Mouse (Mus musculus) intestine, embryonic 14.5 days (tissue): ENCODE measurements around the gene Lcat. TPM values are rescaled to one million over a fixed set of nuclear protein-coding genes. Genes with fewer than 3 reads are reported as not detected.

ENCODE experiments used
- ATAC-seq: fragments of 200-750 bp; cut with Nextera tagmentation; replicated peaks from 2 replicates; pipeline ENCODE4 v1.8.0; 2017; ENCODE audit warnings: low read depth, moderate number of reproducible peaks, moderate TSS enrichment, moderate library complexity; ENCODE audit not compliant: low FRiP score, low TSS enrichment
- DNase-seq: peaks from one replicate; pipeline ENCODE4 v3.0.0-alpha.2; 2018; ENCODE audit warnings: low spot score
- H3K27ac ChIP-seq: fragments of 300-500 bp; sonication (generic); 2 replicates; pipeline ENCODE4 v1.5.1; 2014; ENCODE audit warnings: low read depth, mild to moderate bottlenecking, control low read depth
- H3K27me3 ChIP-seq: fragments of 300-500 bp; sonication (generic); replicated peaks from 2 replicates; pipeline ENCODE4 v1.6.1; 2014; ENCODE audit warnings: low read length, control low read depth; ENCODE audit not compliant: control insufficient read depth, insufficient read depth
- H3K36me3 ChIP-seq: fragments of 300-500 bp; sonication (generic); 2 replicates; pipeline ENCODE4 v1.6.1; 2014; ENCODE audit warnings: low read length, control low read depth; ENCODE audit not compliant: control insufficient read depth, insufficient read depth
- H3K4me1 ChIP-seq: fragments of 300-500 bp; sonication (generic); replicated peaks from 2 replicates; pipeline ENCODE4 v1.6.1; 2014; ENCODE audit warnings: low read length, control low read depth, mixed read lengths; ENCODE audit not compliant: control insufficient read depth, insufficient read depth
- H3K4me2 ChIP-seq: fragments of 300-500 bp; sonication (generic); 2 replicates; pipeline ENCODE4 v1.6.1; 2014; ENCODE audit warnings: low read length
- H3K4me3 ChIP-seq: fragments of 300-500 bp; sonication (generic); 2 replicates; pipeline ENCODE4 v1.5.1; 2014; ENCODE audit warnings: low read depth, low read length, control low read depth, mixed read lengths
- H3K9ac ChIP-seq: fragments of 300-500 bp; sonication (generic); 2 replicates; pipeline ENCODE4 v1.6.1; 2014; ENCODE audit warnings: mild to moderate bottlenecking, low read length
- H3K9me3 ChIP-seq: fragments of 300-500 bp; sonication (generic); 2 replicates; pipeline ENCODE4 v1.6.1; 2016; ENCODE audit warnings: low read length, control low read depth; ENCODE audit not compliant: control insufficient read depth
- WGBS: fragments of 180-500 bp; shearing (Covaris S2); extraction: QIAGEN DNeasy Blood & Tissue Kit; methylation state at CpG from one replicate; pipeline ENCODE4 v1.1.7; 2014; 5-methylcytosine and 5-hydroxymethylcytosine counted together
- polyA plus RNA-seq: library from polyadenylated mRNA; unstranded; fragments of >200 nt; fragmentation: Nextera tagmentation; extraction: Ambion mirVana; gene quantifications from 2 replicates; pipeline ENCODE4 v1.2.1, GENCODE M21; 2014

Lcat gene
- polyA plus RNA-seq, 1 experiment from 2014 or later = 1.2 TPM

DNA sequence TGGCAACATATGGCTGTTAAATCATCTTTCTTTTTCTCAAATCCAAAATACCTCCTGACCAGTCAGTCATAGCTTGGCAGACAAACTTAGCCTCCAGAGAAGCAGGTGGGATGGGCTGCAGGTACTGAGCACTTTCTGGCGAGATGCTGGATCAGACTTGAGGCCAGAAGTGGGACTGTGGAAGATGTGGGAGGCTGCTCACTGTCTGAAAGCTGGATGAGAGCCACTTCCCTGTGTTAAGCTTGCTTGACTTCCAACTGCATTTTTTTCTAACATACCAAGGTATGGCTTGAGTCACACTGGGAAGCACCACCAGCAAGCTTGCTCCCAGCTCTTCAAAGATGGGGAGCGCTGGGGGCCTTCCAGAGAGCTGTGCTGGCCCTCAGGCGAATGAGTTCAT lies 18.1 kb downstream of the Lcat start:
- 70% methylated on average over 3 of the region's 3 CpGs for WGBS
- no peaks in the 10 kb centered on the region for H3K4me1 ChIP-seq

GRCm38 (mm10) chr8:105919390-105919789 lies 23.8 kb downstream of the Lcat start:
- Histone ChIP-seq H3K4me1 (no peaks in the 10 kb centered on the region), H3K9ac (no peak overlapping the region), H3K27ac (no peak overlapping the region), H3K9me3 (no peaks in the 10 kb centered on the region), H3K36me3 (peaks cover 30% of the 10 kb centered on the region), H3K4me3 (no peak overlapping the region), H3K27me3 (no peaks in the 10 kb centered on the region), H3K4me2 (no peak overlapping the region)
- 88% methylated on average over 3 of the region's 3 CpGs for WGBS
- ATAC-seq (no peak), DNase-seq (no peak)

More for the DNA sequence above, 18.1 kb downstream of the Lcat start:
- H3K9ac ChIP-seq = no peak overlapping the region
- ATAC-seq (no peak), DNase-seq (no peak)
- no peaks in the 10 kb centered on the region for H3K9me3 ChIP-seq
- no peak overlapping the region for H3K27ac ChIP-seq
- peaks cover 25% of the 10 kb centered on the region for H3K36me3 ChIP-seq
- no peak overlapping the region for H3K4me2 ChIP-seq
- no peaks in the 10 kb centered on the region for H3K27me3 ChIP-seq
- H3K4me3 ChIP-seq = no peak overlapping the region

GRCm38 (mm10) chr8:105900941-105901616 lies 42.1 kb downstream of the Lcat start:
- Histone ChIP-seq H3K27ac (peak overlapping the region; percentile 81), H3K27me3 (no peaks in the 10 kb centered on the region), H3K9me3 (no peaks in the 10 kb centered on the region), H3K36me3 (0 out of 2 replicates have a peak, but pooled peaks cover 3% of the 10 kb centered on the region), H3K4me1 (peaks cover 8% of the 10 kb centered on the region), H3K9ac (peak overlapping the region; percentile 86), H3K4me2 (peak overlapping the region; percentile 70), H3K4me3 (peak overlapping the region; percentile 76)
- 29% methylated on average over 16 of the region's 16 CpGs for WGBS
- DNase-seq (no peak), ATAC-seq (no peak)

- peak within 1 kb of the TSS; percentile 76 for H3K4me3 ChIP-seq
- peak within 1 kb of the TSS; percentile 81 for H3K27ac ChIP-seq
- ATAC-seq (peak; percentile 92), DNase-seq (peak; percentile 97)
- peak within 1 kb of the TSS; percentile 86 for H3K9ac ChIP-seq
- H3K36me3 ChIP-seq = 0 out of 2 replicates have a peak, but pooled peaks cover 3% of the 10 kb centered on the region
- peak within 1 kb of the TSS; percentile 70 for H3K4me2 ChIP-seq
- peaks cover 8% of the 10 kb centered on the region for H3K4me1 ChIP-seq
- H3K27me3 ChIP-seq = no peaks in the 10 kb centered on the region
- under 1% methylated on average over 67 of the region's 68 CpGs for WGBS
- H3K9me3 ChIP-seq = no peaks in the 10 kb centered on the region
These were observed 42.8 kb downstream of the Lcat start, which contains the start of gene Pskh1 for GRCm38 (mm10) chr8:105900180-105900940. TSS of gene Pskh1 (plus strand) at chr8:105900441.

DNA sequence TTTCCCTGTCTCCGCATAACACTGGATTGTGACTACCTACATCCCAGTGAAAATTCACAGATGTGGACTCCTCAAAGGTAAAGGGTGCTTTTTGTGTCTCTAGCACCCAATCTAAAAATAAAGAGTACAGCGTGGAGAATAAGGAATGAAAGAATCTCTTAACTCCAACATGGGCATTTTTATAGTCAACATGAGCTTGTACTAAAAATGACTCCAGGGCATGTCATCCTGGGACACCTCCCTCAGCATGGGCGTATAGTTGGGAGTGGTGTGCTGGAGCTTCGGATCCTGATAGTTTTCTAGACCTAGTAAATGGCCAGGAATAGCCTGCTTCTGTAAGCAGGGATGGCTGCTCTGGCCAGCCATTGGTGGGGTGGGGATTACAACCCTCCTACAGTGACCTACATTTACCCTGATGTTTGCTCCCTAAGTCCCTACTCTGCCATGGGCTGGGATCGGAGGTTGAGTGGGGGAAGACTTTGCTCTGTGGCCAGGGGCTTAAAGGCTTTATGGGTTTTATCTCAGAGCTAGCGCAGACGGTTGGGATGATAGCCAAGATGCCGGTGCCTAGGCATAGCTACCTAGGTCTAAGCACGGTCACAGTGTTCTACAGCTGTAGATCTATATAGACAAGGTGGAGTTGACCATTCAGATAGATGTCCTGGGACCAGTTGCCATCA lies 45.2 kb downstream of the Lcat start:
- no peak overlapping the region for H3K4me3 ChIP-seq
- H3K27me3 ChIP-seq = no peaks in the 10 kb centered on the region
- 75% methylated on average over 9 of the region's 9 CpGs for WGBS

GRCm38 (mm10) chr8:105893339-105893738 lies 49.8 kb downstream of the Lcat start, which contains the start of gene Nrn1l:
TSS of gene Nrn1l (plus strand) at chr8:105893567.
- Histone ChIP-seq H3K4me1 (peaks cover 4% of the 10 kb centered on the region; the same call in 1 of the 2 replicates), H3K9me3 (no peaks in the 10 kb centered on the region), H3K36me3 (peaks cover 52% of the 10 kb centered on the region), H3K27ac (no peak within 1 kb of the TSS), H3K27me3 (no peaks in the 10 kb centered on the region), H3K4me3 (no peak within 1 kb of the TSS), H3K9ac (0 out of 2 replicates have a peak within 1 kb of the TSS, but pooled peaks have one; percentile 13), H3K4me2 (peak within 1 kb of the TSS; percentile 20; the same call in 1 of the 2 replicates)
- 11% methylated on average over 11 of the region's 11 CpGs for WGBS
- ATAC-seq (peak; percentile 83), DNase-seq (peak; percentile 74)

More for the DNA sequence above, 45.2 kb downstream of the Lcat start:
- Histone ChIP-seq H3K4me1 (peaks cover 12% of the 10 kb centered on the region), H3K27ac (no peak overlapping the region), H3K4me2 (no peak overlapping the region), H3K36me3 (peaks cover 7% of the 10 kb centered on the region; the same call in 1 of the 2 replicates), H3K9ac (no peak overlapping the region), H3K9me3 (no peaks in the 10 kb centered on the region)
- DNase-seq (no peak), ATAC-seq (no peak)

- Histone ChIP-seq H3K4me2 (no peak overlapping the region), H3K9me3 (no peaks in the 10 kb centered on the region), H3K9ac (no peak overlapping the region), H3K27ac (no peak overlapping the region), H3K4me3 (no peak overlapping the region), H3K4me1 (peaks cover 4% of the 10 kb centered on the region; the same call in 1 of the 2 replicates), H3K27me3 (no peaks in the 10 kb centered on the region), H3K36me3 (peaks cover 61% of the 10 kb centered on the region)
- ATAC-seq (no peak), DNase-seq (no peak)
- WGBS = 87% methylated on average over 6 of the region's 6 CpGs
These were observed 50.8 kb downstream of the Lcat start for GRCm38 (mm10) chr8:105892432-105892831.

DNA sequence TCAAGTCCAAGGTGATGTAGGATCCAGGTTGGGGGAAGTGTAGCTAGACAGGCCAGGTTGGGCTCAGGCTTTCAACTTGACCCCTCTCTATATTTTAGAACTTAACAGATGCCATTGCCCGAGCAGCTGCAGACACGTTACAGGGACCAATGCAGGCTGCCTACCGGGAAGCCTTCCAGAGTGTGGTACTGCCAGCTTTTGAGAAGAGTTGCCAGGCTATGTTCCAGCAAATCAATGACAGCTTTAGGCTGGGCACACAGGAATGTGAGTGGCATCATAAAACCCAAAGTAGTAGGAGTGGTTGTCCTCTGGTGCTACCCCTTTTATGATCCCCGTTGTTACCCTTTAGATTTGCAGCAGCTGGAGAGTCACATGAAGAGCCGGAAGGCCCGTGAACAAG lies 52.3 kb downstream of the Lcat start:
- no peak for ATAC-seq

More for the DNA sequence above, 52.3 kb downstream of the Lcat start:
- Histone ChIP-seq H3K27me3 (no peaks in the 10 kb centered on the region), H3K9me3 (no peaks in the 10 kb centered on the region), H3K4me2 (no peak overlapping the region), H3K27ac (no peak overlapping the region), H3K4me1 (peaks cover 4% of the 10 kb centered on the region; the same call in 1 of the 2 replicates), H3K36me3 (peaks cover 77% of the 10 kb centered on the region), H3K9ac (no peak overlapping the region), H3K4me3 (no peak overlapping the region)
- 86% methylated on average over 6 of the region's 6 CpGs for WGBS
- DNase-seq = no peak
